Mouse (Mus musculus): ENCODE results near the gene Gm20532. TPM values are rescaled to one million over a fixed set of nuclear protein-coding genes. Genes with fewer than 3 reads are reported as not detected.

The Gm20532 gene
- polyA plus RNA-seq (2015; fragmentation: Nextera tagmentation; extraction: Ambion mirVana), result not detected in 2 replicates

GRCm38 (mm10) chr2:26586294-26587043 is at the start of gene Gm20532:
Gm20532 (plus strand) TSS chr2:26586639.
- Histone ChIP-seq H3K27ac (ENCODE audit: low read length) (peak within 1 kb of the TSS; percentile 87), H3K9me3 (ENCODE audit: control insufficient read depth, low read length) (no peaks in the 10 kb centered on the region), H3K4me2 (ENCODE audit: low read depth, low read length) (peak within 1 kb of the TSS; percentile 84), H3K27me3 (ENCODE audit: control insufficient read depth, insufficient read depth, low read depth, low read length) (no peaks in the 10 kb centered on the region), H3K9ac (ENCODE audit: low read length) (peak within 1 kb of the TSS; percentile 83), H3K36me3 (ENCODE audit: control insufficient read depth, insufficient read depth, low read length) (peaks cover 5% of the 10 kb centered on the region), H3K4me3 (ENCODE audit: low read length) (peak within 1 kb of the TSS; percentile 71), H3K4me1 (replicated peaks; ENCODE audit: control insufficient read depth, insufficient read depth, low read length) (peaks cover 19% of the 10 kb centered on the region)
- WGBS, result 1% methylated on average over 55 of the region's 65 CpGs
- ATAC-seq (ENCODE audit: low read depth), result peak; percentile 72

- no peak overlapping the region for H3K4me3 ChIP-seq (ENCODE audit: low read length)
- no peaks in the 10 kb centered on the region for H3K36me3 ChIP-seq (ENCODE audit: control insufficient read depth, insufficient read depth, low read length)
- H3K27ac ChIP-seq (ENCODE audit: low read length), result no peak overlapping the region
- no peak for ATAC-seq (ENCODE audit: low read depth)
- no peaks in the 10 kb centered on the region for H3K9me3 ChIP-seq (ENCODE audit: control insufficient read depth, low read length)
- H3K9ac ChIP-seq (ENCODE audit: low read length), result no peak overlapping the region
- H3K4me2 ChIP-seq (ENCODE audit: low read depth, low read length), result no peak overlapping the region
- H3K4me1 ChIP-seq (replicated peaks; ENCODE audit: control insufficient read depth, insufficient read depth, low read length), result peaks cover 36% of the 10 kb centered on the region
- no peaks in the 10 kb centered on the region for H3K27me3 ChIP-seq (ENCODE audit: control insufficient read depth, insufficient read depth, low read depth, low read length)
- 29% methylated on average over 2 of the region's 2 CpGs for WGBS
Measured at GRCm38 (mm10) chr2:26539516-26539915, 46.9 kb upstream of the Gm20532 start.

- Histone ChIP-seq H3K27ac (ENCODE audit: low read length) (peak overlapping the region; percentile 60), H3K4me3 (ENCODE audit: low read length) (no peak overlapping the region), H3K27me3 (ENCODE audit: control insufficient read depth, insufficient read depth, low read depth, low read length) (no peaks in the 10 kb centered on the region), H3K4me2 (ENCODE audit: low read depth, low read length) (no peak overlapping the region), H3K36me3 (ENCODE audit: control insufficient read depth, insufficient read depth, low read length) (no peaks in the 10 kb centered on the region), H3K9ac (ENCODE audit: low read length) (no peak overlapping the region), H3K9me3 (ENCODE audit: control insufficient read depth, low read length) (no peaks in the 10 kb centered on the region), H3K4me1 (replicated peaks; ENCODE audit: control insufficient read depth, insufficient read depth, low read length) (peaks cover 27% of the 10 kb centered on the region)
- peak; percentile 53 for ATAC-seq (ENCODE audit: low read depth)
- WGBS, result 32% methylated on average over 7 of the region's 7 CpGs
Measured at GRCm38 (mm10) chr2:26540721-26541120, 45.7 kb upstream of the Gm20532 start.

- H3K27ac ChIP-seq (ENCODE audit: low read length), result peak overlapping the region; percentile 60
- H3K4me1 ChIP-seq (replicated peaks; ENCODE audit: control insufficient read depth, insufficient read depth, low read length), result peaks cover 27% of the 10 kb centered on the region
- ATAC-seq (ENCODE audit: low read depth), result peak; percentile 15; the same call in 1 of the 2 replicates
- H3K4me3 ChIP-seq (ENCODE audit: low read length), result no peak overlapping the region
- no peaks in the 10 kb centered on the region for H3K27me3 ChIP-seq (ENCODE audit: control insufficient read depth, insufficient read depth, low read depth, low read length)
- H3K9ac ChIP-seq (ENCODE audit: low read length), result peak overlapping the region; percentile 40; the same call in 1 of the 2 replicates
- 28% methylated on average over 9 of the region's 9 CpGs for WGBS
- H3K4me2 ChIP-seq (ENCODE audit: low read depth, low read length), result no peak overlapping the region
- no peaks in the 10 kb centered on the region for H3K9me3 ChIP-seq (ENCODE audit: control insufficient read depth, low read length)
- no peaks in the 10 kb centered on the region for H3K36me3 ChIP-seq (ENCODE audit: control insufficient read depth, insufficient read depth, low read length)
Measured at GRCm38 (mm10) chr2:26541258-26541910, 45.1 kb upstream of the Gm20532 start.

GRCm38 (mm10) chr2:26543155-26543554 is 43.3 kb upstream of the Gm20532 start:
- 63% methylated on average over 4 of the region's 4 CpGs for WGBS
- ATAC-seq (ENCODE audit: low read depth), result no peak

GRCm38 (mm10) chr2:26543768-26544167 is 42.7 kb upstream of the Gm20532 start:
- Histone ChIP-seq H3K4me1 (replicated peaks; ENCODE audit: control insufficient read depth, insufficient read depth, low read length) (peaks cover 27% of the 10 kb centered on the region), H3K9me3 (ENCODE audit: control insufficient read depth, low read length) (no peaks in the 10 kb centered on the region), H3K27me3 (ENCODE audit: control insufficient read depth, insufficient read depth, low read depth, low read length) (no peaks in the 10 kb centered on the region), H3K27ac (ENCODE audit: low read length) (no peak overlapping the region), H3K4me2 (ENCODE audit: low read depth, low read length) (no peak overlapping the region), H3K36me3 (ENCODE audit: control insufficient read depth, insufficient read depth, low read length) (no peaks in the 10 kb centered on the region), H3K4me3 (ENCODE audit: low read length) (no peak overlapping the region), H3K9ac (ENCODE audit: low read length) (no peak overlapping the region)
- 75% methylated on average over 8 of the region's 8 CpGs for WGBS
- no peak for ATAC-seq (ENCODE audit: low read depth)

More at GRCm38 (mm10) chr2:26543155-26543554, 43.3 kb upstream of the Gm20532 start:
- H3K9me3 ChIP-seq (ENCODE audit: control insufficient read depth, low read length), result no peaks in the 10 kb centered on the region
- H3K4me1 ChIP-seq (replicated peaks; ENCODE audit: control insufficient read depth, insufficient read depth, low read length), result peaks cover 27% of the 10 kb centered on the region
- H3K27me3 ChIP-seq (ENCODE audit: control insufficient read depth, insufficient read depth, low read depth, low read length), result no peaks in the 10 kb centered on the region
- no peaks in the 10 kb centered on the region for H3K36me3 ChIP-seq (ENCODE audit: control insufficient read depth, insufficient read depth, low read length)
- H3K27ac ChIP-seq (ENCODE audit: low read length), result no peak overlapping the region
- H3K4me3 ChIP-seq (ENCODE audit: low read length), result no peak overlapping the region
- H3K4me2 ChIP-seq (ENCODE audit: low read depth, low read length), result no peak overlapping the region
- no peak overlapping the region for H3K9ac ChIP-seq (ENCODE audit: low read length)

GRCm38 (mm10) chr2:26544265-26544664 is 42.2 kb upstream of the Gm20532 start:
- H3K9me3 ChIP-seq (ENCODE audit: control insufficient read depth, low read length), result no peaks in the 10 kb centered on the region
- ATAC-seq (ENCODE audit: low read depth), result 0 out of 2 replicates have a peak, but pooled peaks have one; percentile 8
- 36% methylated on average over 3 of the region's 3 CpGs for WGBS
- no peak overlapping the region for H3K4me3 ChIP-seq (ENCODE audit: low read length)
- no peak overlapping the region for H3K27ac ChIP-seq (ENCODE audit: low read length)
- H3K4me2 ChIP-seq (ENCODE audit: low read depth, low read length), result no peak overlapping the region
- H3K4me1 ChIP-seq (replicated peaks; ENCODE audit: control insufficient read depth, insufficient read depth, low read length), result peaks cover 27% of the 10 kb centered on the region
- H3K9ac ChIP-seq (ENCODE audit: low read length), result no peak overlapping the region
- H3K36me3 ChIP-seq (ENCODE audit: control insufficient read depth, insufficient read depth, low read length), result no peaks in the 10 kb centered on the region
- no peaks in the 10 kb centered on the region for H3K27me3 ChIP-seq (ENCODE audit: control insufficient read depth, insufficient read depth, low read depth, low read length)

- no peaks in the 10 kb centered on the region for H3K36me3 ChIP-seq (ENCODE audit: control insufficient read depth, insufficient read depth, low read length)
- no peak overlapping the region for H3K4me3 ChIP-seq (ENCODE audit: low read length)
- 27% methylated on average over 2 of the region's 2 CpGs for WGBS
- H3K27me3 ChIP-seq (ENCODE audit: control insufficient read depth, insufficient read depth, low read depth, low read length), result no peaks in the 10 kb centered on the region
- H3K27ac ChIP-seq (ENCODE audit: low read length), result no peak overlapping the region
- no peak overlapping the region for H3K9ac ChIP-seq (ENCODE audit: low read length)
- ATAC-seq (ENCODE audit: low read depth), result peak; percentile 42; the same call in 1 of the 2 replicates
- H3K4me2 ChIP-seq (ENCODE audit: low read depth, low read length), result no peak overlapping the region
- peaks cover 35% of the 10 kb centered on the region for H3K4me1 ChIP-seq (replicated peaks; ENCODE audit: control insufficient read depth, insufficient read depth, low read length)
- no peaks in the 10 kb centered on the region for H3K9me3 ChIP-seq (ENCODE audit: control insufficient read depth, low read length)
Measured at GRCm38 (mm10) chr2:26547481-26547880, 39.0 kb upstream of the Gm20532 start.

GRCm38 (mm10) chr2:26549801-26550200 is 36.6 kb upstream of the Gm20532 start:
- H3K27me3 ChIP-seq (ENCODE audit: control insufficient read depth, insufficient read depth, low read depth, low read length), result no peaks in the 10 kb centered on the region
- no peak overlapping the region for H3K4me3 ChIP-seq (ENCODE audit: low read length)
- H3K4me1 ChIP-seq (replicated peaks; ENCODE audit: control insufficient read depth, insufficient read depth, low read length), result peaks cover 20% of the 10 kb centered on the region
- no peaks in the 10 kb centered on the region for H3K36me3 ChIP-seq (ENCODE audit: control insufficient read depth, insufficient read depth, low read length)
- no peak overlapping the region for H3K4me2 ChIP-seq (ENCODE audit: low read depth, low read length)
- peak overlapping the region; percentile 18; the same call in 1 of the 2 replicates for H3K9ac ChIP-seq (ENCODE audit: low read length)
- 0 out of 2 replicates have a peak, but pooled peaks have one; percentile 16 for ATAC-seq (ENCODE audit: low read depth)
- 44% methylated on average over 10 of the region's 10 CpGs for WGBS
- no peaks in the 10 kb centered on the region for H3K9me3 ChIP-seq (ENCODE audit: control insufficient read depth, low read length)
- peak overlapping the region; percentile 53 for H3K27ac ChIP-seq (ENCODE audit: low read length)
